Mouse (Mus musculus) cerebellum, adult 2 months (tissue): ENCODE measurements around the gene Mlip.

Source experiments
- CTCF ChIP-seq: fragments of 200-500 bp; IDR thresholded peaks from 2 replicates; pipeline ENCODE4 v1.5.1; 2011; ENCODE audit warnings: low read depth, mild to moderate bottlenecking, control low read depth, low read length, moderate library complexity, borderline replicate concordance; ENCODE audit not compliant: insufficient read depth
- POLR2A ChIP-seq: fragments of 200-500 bp; IDR thresholded peaks from 2 replicates; pipeline ENCODE4 v1.6.1; 2011; ENCODE audit warnings: low read length, control low read depth, borderline replicate concordance; ENCODE audit not compliant: insufficient read depth

GRCm38 (mm10) chr9:77397027-77397426 lies 44.3 kb upstream of the Mlip start:
- no peak for TF ChIP-seq POLR2A
- no peak for TF ChIP-seq CTCF
